14 mouse cellular contexts compared by ENCODE assay signal in genomic region chr2:153332981-153333380, GRCm38 (mm10). TPM values are rescaled to one million over a fixed set of nuclear protein-coding genes. Genes with fewer than 3 reads are reported as not detected.
DNase-seq lines count a peak whose midpoint lies in the region; ATAC-seq and TF ChIP-seq lines count a peak whose summit lies in the region.
"Had no signal": no experiment of that assay in that cellular context is flagged by ENCODE, and none has a peak within 500 bp of the region (broad histone marks: within the 10 kb centered on the region; RNA-seq: fewer than 3 reads in every experiment).

No protein-coding gene starts in this region.

- intact Hi-C loops in heart, adult 2 months (cut with DNase I) = no loop called here

- TF ChIP-seq EP300 in heart, adult 2 months (IDR thresholded peaks at IDR 0.05; ENCODE audit: insufficient read depth, low read depth, low read length) = no peak

- no peak for TF ChIP-seq POLR2A in kidney, adult 2 months (IDR thresholded peaks at IDR 0.05; ENCODE audit: low read depth, low read length)
- no peak for TF ChIP-seq POLR2A in thymus, adult 2 months (IDR thresholded peaks at IDR 0.05; ENCODE audit: control insufficient read depth, extremely low read depth, insufficient read depth, low read length, poor library complexity)
- no peak for TF ChIP-seq POLR2A in heart, adult 2 months (IDR thresholded peaks at IDR 0.05; ENCODE audit: insufficient read depth, low read depth, low read length)

- DNase-seq in kidney, adult 2 months = peak; percentile 17
- DNase-seq in kidney, adult 9 months = no peak
- DNase-seq in thymus, adult 2 months = peak; percentile 54
- no peak for DNase-seq in thymus, postnatal 10 days (ENCODE audit: low spot score in 2 of 2)
- DNase-seq in heart, adult 2 months = no peak
- no peak for DNase-seq in heart, postnatal 4 days
- DNase-seq: heart, adult 11 months; heart, postnatal 36 days; layer of hippocampus, postnatal 36 days had no signal

- no peak overlapping the region for H3K27ac ChIP-seq in kidney, adult 2 months (ENCODE audit: insufficient read depth, low read depth, low read length)
- H3K27ac ChIP-seq in thymus, adult 2 months (ENCODE audit: control insufficient read depth, insufficient read depth, low read length) = no peak overlapping the region
- no peak overlapping the region for H3K27ac ChIP-seq in heart, adult 2 months
- H3K27ac ChIP-seq: lung, embryonic 15.5 days had no signal

- H3K27me3 ChIP-seq in kidney, adult 2 months (replicated peaks; ENCODE audit: control insufficient read depth, insufficient read depth, low read length) = no peaks in the 10 kb centered on the region
- H3K27me3 ChIP-seq in thymus, adult 2 months (ENCODE audit: control insufficient read depth, insufficient read depth, low read length) = no peaks in the 10 kb centered on the region
- no peaks in the 10 kb centered on the region for H3K27me3 ChIP-seq in heart, adult 2 months (ENCODE audit: control insufficient read depth, insufficient read depth, low read length)
- H3K27me3 ChIP-seq: CH12.LX; lung, embryonic 15.5 days had no signal

- no peak overlapping the region for H3K9ac ChIP-seq in heart, adult 2 months (ENCODE audit: low read depth, low read length)
- H3K9ac ChIP-seq: lung, embryonic 15.5 days had no signal

- H3K4me1 ChIP-seq in kidney, adult 2 months (ENCODE audit: control insufficient read depth, insufficient read depth, low read length) = 0 out of 2 replicates have a peak, but pooled peaks cover 6% of the 10 kb centered on the region
- peaks cover 53% of the 10 kb centered on the region for H3K4me1 ChIP-seq in thymus, adult 2 months (replicated peaks; ENCODE audit: control insufficient read depth, insufficient read depth, low read length)
- no peaks in the 10 kb centered on the region; the same call in 1 of the 2 replicates for H3K4me1 ChIP-seq in heart, adult 2 months (ENCODE audit: control insufficient read depth, insufficient read depth, low read length)
- H3K4me1 ChIP-seq: lung, embryonic 15.5 days had no signal

- no peak overlapping the region for H3K4me3 ChIP-seq in kidney, adult 2 months (ENCODE audit: insufficient read depth, low read depth, low read length)
- no peak overlapping the region for H3K4me3 ChIP-seq in thymus, adult 2 months (ENCODE audit: control insufficient read depth, insufficient read depth, low read length)
- H3K4me3 ChIP-seq in heart, adult 2 months = no peak overlapping the region
- H3K4me3 ChIP-seq: lung, embryonic 15.5 days had no signal

- H3K79me2 ChIP-seq in heart, adult 2 months (replicated peaks; ENCODE audit: control insufficient read depth, insufficient read depth, low read length) = no peaks in the 10 kb centered on the region

- no peaks in the 10 kb centered on the region for H3K36me3 ChIP-seq in kidney, adult 2 months (ENCODE audit: control insufficient read depth, insufficient read depth, low read length)
- H3K36me3 ChIP-seq in thymus, adult 2 months (ENCODE audit: control insufficient read depth, insufficient read depth, low read length) = peaks cover 8% of the 10 kb centered on the region; the same call in 1 of the 2 replicates
- no peaks in the 10 kb centered on the region for H3K36me3 ChIP-seq in heart, adult 2 months (ENCODE audit: control insufficient read depth, insufficient read depth, low read length)

- WGBS in kidney, adult 2 months = 90% methylated on average over 3 of the region's 3 CpGs
- 86% methylated on average over 3 of the region's 3 CpGs for WGBS in thymus, adult 2 months
- 89% methylated on average over 3 of the region's 3 CpGs for WGBS in heart, adult 2 months

- ATAC-seq in inflammation-experienced regulatory T-cells, adult 6 months = peak; percentile 88
- ATAC-seq in megakaryocyte-erythroid progenitor cell, adult 5-6 weeks (replicated peaks; ENCODE audit: low FRiP score, low TSS enrichment, poor library complexity, severe bottlenecking) = no peak
- ATAC-seq: intestine, postnatal 0 days had no signal

- no peak for TF ChIP-seq CTCF in kidney, adult 2 months (conservative IDR thresholded peaks at IDR 0.05; ENCODE audit: insufficient read depth, insufficient read length, low read depth, low read length)
- no peak for TF ChIP-seq CTCF in thymus, adult 2 months (IDR thresholded peaks at IDR 0.05; ENCODE audit: borderline replicate concordance, control insufficient read depth, extremely low read depth, insufficient read depth, low read length, poor library complexity)
- TF ChIP-seq CTCF in heart, adult 2 months (IDR thresholded peaks at IDR 0.05) = no peak

RNA-seq across cellular contexts. Expression of gene Asxl1, which starts 12.6 kb away (rescaled TPM):
- polyA plus RNA-seq in kidney, adult 2 months (2012; rRNA removed) = 9.1 and 10.0 TPM in 2 replicates
- polyA plus RNA-seq in thymus, adult 2 months (2012; rRNA removed) = 30.1 and 36.3 TPM in 2 replicates
- polyA plus RNA-seq in inflammation-experienced regulatory T-cells, adult 6 months (2017; shearing (Covaris generic)) = 10 to 100 TPM; 15.0 to 16.6 (median 15.9) TPM
- 51.5 and 58.9 TPM in 2 replicates for total RNA-seq in megakaryocyte-erythroid progenitor cell, adult 5-6 weeks (2014; fragmentation: Nextera tagmentation)
- total RNA-seq in megakaryocyte-erythroid progenitor cell, adult 5-6 weeks (2017) = 27.3 and 32.2 TPM in 2 replicates
- 10 to 100 TPM; 17.7 to 21.2 TPM for total RNA-seq in heart, adult 2 months (2021)
- 8.0 and 12.3 TPM in 2 replicates for polyA plus RNA-seq in heart, adult 2 months (2012; rRNA removed)
- total RNA-seq in heart, postnatal 4 days (2021) = 10 to 100 TPM; 37.0 to 38.2 TPM

RNA-seq across cellular contexts. Expression of gene Kif3b, which starts 41.8 kb away (rescaled TPM):
- 10.1 and 10.9 TPM in 2 replicates for polyA plus RNA-seq in kidney, adult 2 months (2012; rRNA removed)
- polyA plus RNA-seq in thymus, adult 2 months (2012; rRNA removed) = 13.0 and 15.7 TPM in 2 replicates
- polyA plus RNA-seq in inflammation-experienced regulatory T-cells, adult 6 months (2017; shearing (Covaris generic)) = 10 to 100 TPM in 2 of 3 experiments, 1 to 10 TPM in 1; 8.5 to 13.3 (median 11.6) TPM
- total RNA-seq in megakaryocyte-erythroid progenitor cell, adult 5-6 weeks (2014; fragmentation: Nextera tagmentation) = 10.2 and 10.5 TPM in 2 replicates
- total RNA-seq in megakaryocyte-erythroid progenitor cell, adult 5-6 weeks (2017) = 8.6 and 10.3 TPM in 2 replicates
- total RNA-seq in heart, adult 2 months (2021) = 1 to 10 TPM; 7.7 to 8.2 TPM
- 3.8 and 6.6 TPM in 2 replicates for polyA plus RNA-seq in heart, adult 2 months (2012; rRNA removed)
- total RNA-seq in heart, postnatal 4 days (2021) = 10 to 100 TPM; 12.9 to 13.4 TPM

Comparison
In these comparisons a context has a peak if more than half of its experiments do, and no peak if none do; other contexts are left out.
1. DNase-seq: peak in kidney, adult 2 months (single experiment) and thymus, adult 2 months (single experiment); none in kidney, adult 9 months (single experiment), thymus, postnatal 10 days (0 of 2), heart, adult 2 months (0 of 2) and heart, postnatal 4 days (single experiment).